Mouse (Mus musculus): Measurements from ENCODE around the gene Ston2. TPM values are rescaled to one million over a fixed set of nuclear protein-coding genes. Genes with fewer than 3 reads are reported as not detected.
A peak's percentile ranks its signal among the peaks of the same experiment; 100 is the strongest.

Ston2 gene
- total RNA-seq, 2 experiments from 2014 or later, result 14.9 to 16.9 TPM

GRCm38 (mm10) chr12:91679320-91680064 lies 108.7 kb downstream of the Ston2 start:
- intact Hi-C loops (cut with DNase I), result no loop called here
- peak in 1 of 2 experiments; percentile 11 for DNase-seq (ENCODE audit: low spot score in 2 of 2)

- intact Hi-C loops (cut with DNase I), result no loop called here
- no peak for DNase-seq (ENCODE audit: low spot score in 2 of 2)
Measured at GRCm38 (mm10) chr12:91675937-91676336, 112.2 kb downstream of the Ston2 start.

GRCm38 (mm10) chr12:91673141-91673540 lies 115.0 kb downstream of the Ston2 start:
- DNase-seq (ENCODE audit: low spot score in 2 of 2), result no peak
- intact Hi-C loops (cut with DNase I), result loop anchor here (5.0 kb wide), 1 partner anchor 104 kb away; no protein-coding TSS in a partner anchor

- peak; percentile 9 to 18 for DNase-seq (ENCODE audit: low spot score in 2 of 2)
- intact Hi-C loops (cut with DNase I), result loop anchor here (5.0 kb wide), 1 partner anchor 105 kb away; no protein-coding TSS in a partner anchor
Measured at GRCm38 (mm10) chr12:91672528-91672927, 115.7 kb downstream of the Ston2 start.

GRCm38 (mm10) chr12:91668529-91669245 lies 119.5 kb downstream of the Ston2 start:
- intact Hi-C loops (cut with DNase I), result no loop called here
- no peak for DNase-seq (ENCODE audit: low spot score in 2 of 2)

- no peak for DNase-seq (ENCODE audit: low spot score in 2 of 2)
- intact Hi-C loops (cut with DNase I), result no loop called here
Measured at GRCm38 (mm10) chr12:91667741-91668140, 120.4 kb downstream of the Ston2 start.

GRCm38 (mm10) chr12:91666607-91667006 lies 121.6 kb downstream of the Ston2 start:
- intact Hi-C loops (cut with DNase I), result no loop called here
- no peak for DNase-seq (ENCODE audit: low spot score in 2 of 2)

- intact Hi-C loops (cut with DNase I), result no loop called here
- DNase-seq (ENCODE audit: low spot score in 2 of 2), result no peak
Measured at GRCm38 (mm10) chr12:91665431-91665830, 122.8 kb downstream of the Ston2 start.

- no peak for DNase-seq (ENCODE audit: low spot score in 2 of 2)
- intact Hi-C loops (cut with DNase I), result no loop called here
Measured at GRCm38 (mm10) chr12:91663260-91663659, 124.9 kb downstream of the Ston2 start.

GRCm38 (mm10) chr12:91662844-91663243 lies 125.3 kb downstream of the Ston2 start:
- intact Hi-C loops (cut with DNase I), result no loop called here
- no peak for DNase-seq (ENCODE audit: low spot score in 2 of 2)

- intact Hi-C loops (cut with DNase I), result no loop called here
- no peak for DNase-seq (ENCODE audit: low spot score in 2 of 2)
Measured at GRCm38 (mm10) chr12:91660640-91661417, 127.4 kb downstream of the Ston2 start.

- intact Hi-C loops (cut with DNase I), result no loop called here
- no peak for DNase-seq (ENCODE audit: low spot score in 2 of 2)
Measured at GRCm38 (mm10) chr12:91654399-91655122, 133.6 kb downstream of the Ston2 start.

- intact Hi-C loops (cut with DNase I), result no loop called here
- DNase-seq (ENCODE audit: low spot score in 2 of 2), result no peak
Measured at GRCm38 (mm10) chr12:91648426-91648825, 139.8 kb downstream of the Ston2 start.

GRCm38 (mm10) chr12:91645361-91646123 lies 142.6 kb downstream of the Ston2 start:
- intact Hi-C loops (cut with DNase I), result no loop called here
- no peak for DNase-seq (ENCODE audit: low spot score in 2 of 2)

GRCm38 (mm10) chr12:91643221-91643620 lies 145.0 kb downstream of the Ston2 start:
- intact Hi-C loops (cut with DNase I), result loop anchor here (5.0 kb wide), 1 partner anchor 69 kb away; no protein-coding TSS in a partner anchor
- DNase-seq (ENCODE audit: low spot score in 2 of 2), result no peak

- intact Hi-C loops (cut with DNase I), result loop anchor here (5.0 kb wide), 1 partner anchor 70 kb away; no protein-coding TSS in a partner anchor
- DNase-seq (ENCODE audit: low spot score in 2 of 2), result no peak
Measured at GRCm38 (mm10) chr12:91642426-91643093, 145.6 kb downstream of the Ston2 start.

GRCm38 (mm10) chr12:91641631-91642141 lies 146.5 kb downstream of the Ston2 start:
- intact Hi-C loops (cut with DNase I), result loop anchor here (2.0 to 5.0 kb wide), 3 partner anchors 71 to 157 kb away; partner anchors contain the start of gene Ston2
- peak; percentile 39 for DNase-seq (ENCODE audit: low spot score in 2 of 2)

- intact Hi-C loops (cut with DNase I), result loop anchor here (2.0 to 5.0 kb wide), 3 partner anchors 71 to 158 kb away; partner anchors contain the start of gene Ston2
- no peak for DNase-seq (ENCODE audit: low spot score in 2 of 2)
Measured at GRCm38 (mm10) chr12:91641133-91641532, 147.1 kb downstream of the Ston2 start.
